Mouse (Mus musculus) adrenal gland, adult 8-10 months (tissue): Measurements from ENCODE around the gene Lrch4. TPM values are rescaled to one million over a fixed set of nuclear protein-coding genes. Genes with fewer than 3 reads are reported as not detected.
"Not testable (repeated sequence)": the region's sequence is repeated elsewhere in the genome, so short reads cannot be mapped to it uniquely, and the experiment has no call there.

ENCODE experiments used
- DNase-seq: peaks from one replicate; pipeline ENCODE4 v3.0.0; 2022
- total RNA-seq, 4 experiments: library from RNA; stranded (reverse); gene quantifications; 2 replicates each; pipeline ENCODE4 v1.2.4; 2022

Gene Lrch4
- total RNA-seq, 4 experiments from 2014 or later = 25.1 to 35.9 (median 31.4) TPM

GRCm38 (mm10) chr5:137613550-137613949, 15.4 kb upstream of the Lrch4 start, which contains the start of gene Pcolce:
TSS of gene Pcolce (minus strand) at chr5:137613784.
- peak; percentile 73 for DNase-seq

DNA sequence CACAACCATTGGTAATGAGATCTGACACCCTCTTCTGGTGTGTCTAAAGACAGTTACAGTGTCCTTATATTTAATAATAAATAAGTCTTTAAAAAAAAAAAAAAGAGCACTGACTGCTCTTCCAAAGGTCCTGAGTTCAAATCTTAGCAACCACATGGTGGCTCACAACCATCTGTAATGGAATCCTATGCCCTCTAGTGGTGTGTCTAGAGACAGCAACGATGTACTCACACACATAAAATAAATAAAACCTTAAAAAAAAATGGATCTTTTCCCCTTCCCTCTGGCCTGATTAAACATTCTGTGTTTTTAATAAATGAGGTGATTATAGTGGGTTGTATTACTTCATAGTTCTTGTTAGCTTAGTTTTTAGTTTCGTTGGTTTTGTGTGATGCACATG, 14.0 kb upstream of the Lrch4 start:
- DNase-seq = not testable (repeated sequence)

DNA sequence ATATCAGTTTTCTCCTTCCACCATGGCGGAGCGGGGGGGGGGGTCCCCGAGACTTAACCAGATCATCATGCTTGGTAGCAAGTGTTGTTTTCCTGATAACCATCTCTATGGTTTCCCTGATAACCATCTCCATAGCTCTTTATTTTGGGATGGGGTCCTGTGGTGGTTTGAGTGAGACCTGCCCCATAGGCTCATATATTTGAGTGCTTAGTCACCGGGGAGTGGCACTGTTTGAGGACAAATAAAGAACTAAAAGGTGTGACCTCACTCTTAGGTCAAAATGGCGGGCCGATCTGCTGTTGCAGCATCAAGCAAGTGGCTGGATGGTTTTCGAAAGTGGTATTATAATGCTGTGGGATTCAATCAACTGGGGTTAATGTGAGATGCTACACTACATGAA, 13.6 kb upstream of the Lrch4 start:
- DNase-seq = no peak

DNA sequence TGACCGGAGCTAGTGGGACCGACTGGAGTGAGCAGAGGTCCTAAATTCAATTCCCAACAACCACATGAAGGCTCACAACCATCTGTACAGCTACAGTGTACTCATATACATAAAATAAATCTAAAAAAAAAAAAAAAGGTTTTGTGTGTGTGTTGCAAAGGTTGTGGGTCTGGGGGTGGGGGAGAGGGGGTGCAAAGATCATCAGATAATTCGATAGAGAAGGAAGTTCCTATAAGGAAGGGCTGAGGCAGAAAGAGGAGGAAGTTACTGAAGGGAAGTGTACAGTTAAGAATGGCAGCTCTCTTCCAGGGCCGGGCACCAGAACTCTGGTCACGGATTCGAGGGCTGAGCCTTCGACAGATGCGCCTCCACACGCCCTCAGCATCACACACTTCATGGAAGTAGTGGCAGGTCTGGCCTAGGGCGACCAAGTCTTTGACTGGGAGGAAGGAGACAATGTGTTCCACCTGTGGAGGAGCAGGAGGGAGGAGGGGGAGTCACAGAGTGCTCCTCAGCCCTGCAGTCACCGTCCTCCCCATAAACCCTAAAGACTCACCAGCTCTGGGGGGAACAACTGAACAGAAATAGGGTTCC, 4.9 kb upstream of the Lrch4 start:
- DNase-seq = no peak

- DNase-seq = peak; percentile 63
Observed at GRCm38 (mm10) chr5:137627991-137628390, 930 bp upstream of the Lrch4 start.

DNA sequence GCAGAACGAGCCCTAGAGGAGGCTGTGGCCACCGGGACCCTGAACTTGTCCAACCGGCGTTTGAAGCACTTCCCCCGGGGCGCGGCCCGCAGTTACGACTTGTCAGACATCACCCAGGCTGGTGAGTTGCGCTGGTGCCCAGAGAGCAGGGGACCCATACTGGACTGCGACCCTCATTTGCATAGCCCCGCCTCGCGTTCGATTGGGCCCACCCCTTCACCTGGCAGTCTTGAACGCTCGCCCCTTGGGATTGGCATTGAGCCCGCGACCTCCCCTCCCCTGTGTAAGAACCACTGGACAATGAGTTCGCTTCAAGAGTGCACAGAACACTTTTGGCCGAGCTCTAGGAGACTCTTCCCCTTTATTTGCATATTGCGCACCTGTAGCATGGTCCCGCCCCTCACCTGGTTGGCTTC, 393 bp downstream of the Lrch4 start:
- no peak for DNase-seq

DNA sequence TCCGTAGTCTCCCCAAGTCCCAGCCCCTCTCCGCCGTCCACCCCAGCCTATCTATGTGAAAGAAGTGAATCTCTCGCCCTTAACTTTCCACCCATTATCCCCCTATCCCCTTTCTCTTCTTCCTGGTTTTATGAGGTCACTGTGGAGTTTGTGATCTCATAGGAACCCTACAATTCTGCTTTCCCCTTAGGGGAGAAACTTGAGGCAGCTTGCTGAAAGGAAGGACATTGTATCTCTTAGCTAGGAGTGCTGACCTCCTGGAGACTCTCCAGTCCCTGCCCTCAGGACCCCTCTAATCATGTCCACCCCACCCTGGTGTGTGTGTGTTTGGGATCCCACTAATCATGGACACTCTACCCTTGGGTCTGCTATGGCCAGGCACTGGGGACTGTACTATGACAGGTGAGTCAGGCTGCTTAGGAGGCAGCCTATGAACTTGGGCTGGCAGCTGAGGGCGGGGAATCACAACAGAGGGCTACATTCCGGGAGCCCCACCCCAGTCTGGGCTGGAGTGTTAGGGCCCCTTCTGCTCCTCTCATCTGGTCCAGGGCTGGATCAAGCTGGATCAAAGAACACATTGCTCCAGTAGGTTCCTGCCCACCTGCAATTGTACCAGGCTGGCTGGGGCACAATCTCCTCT, 1.1 kb downstream of the Lrch4 start:
- DNase-seq = no peak

DNA sequence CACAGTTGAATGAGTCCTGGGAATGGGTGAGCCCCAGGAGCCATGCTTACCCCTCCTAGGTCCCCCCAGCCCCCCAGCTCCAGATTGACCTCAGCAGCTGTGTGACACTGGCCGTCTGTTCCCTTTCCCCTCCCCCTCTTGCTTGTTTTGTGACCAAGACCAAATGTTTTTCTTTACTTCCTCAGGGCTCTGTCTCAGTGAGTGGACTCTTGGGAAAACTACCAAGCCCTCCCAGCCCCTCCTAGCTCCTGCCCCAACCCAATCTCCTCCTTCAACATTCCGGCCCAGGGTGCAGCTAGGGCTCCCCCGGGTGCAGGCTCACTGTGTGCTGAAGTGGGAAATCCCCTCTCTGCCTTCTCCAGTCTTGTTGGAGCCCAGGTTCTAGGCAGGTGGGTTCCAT, 1.7 kb downstream of the Lrch4 start:
- no peak for DNase-seq

DNA sequence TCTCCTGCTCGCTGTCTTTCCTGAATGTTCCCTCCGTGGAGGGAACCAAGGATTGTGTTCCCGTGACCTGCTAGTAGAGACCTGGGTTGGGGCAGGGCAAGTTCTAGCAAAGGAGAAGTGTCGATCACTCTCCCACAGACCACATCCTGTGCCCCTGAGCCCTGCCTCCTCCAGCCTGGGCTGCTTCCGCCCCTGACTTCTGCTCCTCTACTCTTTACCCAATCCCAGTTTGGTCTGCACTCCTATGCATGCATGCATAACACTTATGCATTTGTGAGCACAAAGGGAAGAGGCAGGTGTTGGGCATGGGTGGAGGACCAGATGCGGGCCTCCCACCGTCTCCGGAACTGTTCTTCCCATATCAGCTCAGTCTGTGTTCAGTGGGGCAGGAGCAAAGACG, 2.2 kb downstream of the Lrch4 start:
- DNase-seq = no peak

- no peak for DNase-seq
Observed at GRCm38 (mm10) chr5:137631591-137631990, 2.7 kb downstream of the Lrch4 start.

- no peak for DNase-seq
Observed at GRCm38 (mm10) chr5:137633397-137634084, 4.6 kb downstream of the Lrch4 start.

DNA sequence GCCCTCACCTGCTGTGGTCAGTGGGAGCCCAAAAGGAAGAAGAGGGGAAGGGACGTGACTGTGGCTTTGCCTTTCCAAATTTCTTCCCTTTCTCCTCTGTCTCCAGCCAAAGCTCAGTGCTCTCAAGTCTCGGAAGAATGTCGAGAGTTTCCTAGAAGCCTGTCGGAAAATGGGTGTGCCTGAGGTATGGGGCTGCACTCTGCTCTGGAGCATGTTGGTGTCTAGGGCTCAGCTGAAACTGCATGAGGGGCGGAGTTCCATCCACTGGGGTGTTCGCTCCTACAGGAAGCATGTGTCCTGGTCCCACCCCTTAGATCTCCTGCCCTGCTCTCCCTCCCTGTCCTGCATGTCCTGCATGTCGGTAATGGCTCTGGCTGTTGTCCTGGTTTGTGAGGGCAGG, 10.6 kb downstream of the Lrch4 start:
- no peak for DNase-seq

- DNase-seq = no peak
Observed at GRCm38 (mm10) chr5:137641054-137641453, 12.1 kb downstream of the Lrch4 start, which contains the start of gene Sap25. TSS of gene Sap25 (plus strand) at chr5:137641334.

DNA sequence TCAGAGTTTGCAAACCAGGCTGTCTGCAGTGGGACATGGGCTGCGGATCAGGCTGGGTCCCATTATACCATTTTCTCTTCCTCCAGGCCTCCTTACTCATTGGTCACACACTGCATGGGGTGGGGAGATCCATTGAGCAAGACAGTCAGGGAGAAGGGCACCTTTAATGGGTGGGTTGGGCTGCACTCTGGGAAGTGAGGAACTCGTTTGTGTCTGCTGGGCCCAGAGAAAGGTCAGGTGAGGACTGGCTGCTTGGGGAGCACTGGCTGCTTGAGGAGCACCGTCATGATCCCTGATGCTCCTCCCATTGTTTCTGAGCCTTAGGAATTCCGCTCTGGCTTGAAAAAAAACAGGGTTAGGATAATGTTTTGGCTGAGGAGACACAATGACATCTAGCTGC, 14.0 kb downstream of the Lrch4 start:
- DNase-seq = no peak

GRCm38 (mm10) chr5:137644484-137644883, 15.6 kb downstream of the Lrch4 start:
- DNase-seq = no peak

- no peak for DNase-seq
Observed at GRCm38 (mm10) chr5:137645091-137645651, 16.2 kb downstream of the Lrch4 start.

- no peak for DNase-seq
Observed at GRCm38 (mm10) chr5:137645652-137646091, 16.8 kb downstream of the Lrch4 start, which contains the start of gene Irs3. TSS of gene Irs3 (minus strand) at chr5:137645714.

GRCm38 (mm10) chr5:137647827-137648601, 19.1 kb downstream of the Lrch4 start:
- no peak for DNase-seq

- no peak for DNase-seq
Observed at GRCm38 (mm10) chr5:137649251-137649650, 20.3 kb downstream of the Lrch4 start.

DNA sequence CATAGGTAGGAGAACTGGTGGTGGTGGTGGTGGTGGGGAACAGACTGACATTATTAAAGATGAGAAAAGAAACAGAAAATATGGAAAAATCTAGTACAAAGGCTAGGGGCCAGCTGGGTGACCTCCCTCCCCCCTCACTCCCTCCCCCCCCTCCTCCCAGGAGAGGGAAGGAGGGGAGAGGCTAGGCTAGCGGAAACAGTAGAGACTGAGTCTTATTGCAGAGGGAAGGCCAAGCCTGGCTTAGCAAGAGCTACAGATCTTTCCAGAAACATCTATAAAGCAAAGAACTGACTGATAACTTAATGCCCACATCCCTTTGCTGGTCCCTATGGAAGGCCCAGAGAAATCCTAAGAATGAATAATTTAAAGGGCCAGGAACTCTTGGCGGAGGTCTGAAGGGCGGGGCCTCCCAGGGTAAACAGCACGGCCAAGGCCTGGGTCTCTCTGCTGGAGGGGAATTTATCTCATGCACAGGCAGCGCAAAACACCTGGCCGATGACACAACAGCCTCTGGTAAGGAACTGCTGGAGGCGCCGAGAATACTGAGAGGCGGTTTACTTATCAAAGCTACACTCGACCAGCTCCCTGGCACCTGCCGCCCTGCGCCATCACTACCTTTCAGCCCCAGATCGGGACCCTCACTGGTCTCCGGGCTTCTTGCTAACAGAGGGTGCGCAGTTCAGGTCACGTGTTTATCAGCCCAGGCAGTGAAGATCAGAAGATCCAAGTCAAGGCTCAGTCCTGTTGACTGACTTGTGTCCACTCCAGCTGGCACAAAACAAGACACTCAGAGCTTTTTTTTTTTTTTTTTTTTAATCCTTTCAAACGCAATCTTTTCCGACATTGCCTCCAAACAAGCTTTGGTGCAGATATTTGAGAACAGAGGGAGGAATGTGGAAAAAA, 21.0 kb downstream of the Lrch4 start:
- no peak for DNase-seq

DNA sequence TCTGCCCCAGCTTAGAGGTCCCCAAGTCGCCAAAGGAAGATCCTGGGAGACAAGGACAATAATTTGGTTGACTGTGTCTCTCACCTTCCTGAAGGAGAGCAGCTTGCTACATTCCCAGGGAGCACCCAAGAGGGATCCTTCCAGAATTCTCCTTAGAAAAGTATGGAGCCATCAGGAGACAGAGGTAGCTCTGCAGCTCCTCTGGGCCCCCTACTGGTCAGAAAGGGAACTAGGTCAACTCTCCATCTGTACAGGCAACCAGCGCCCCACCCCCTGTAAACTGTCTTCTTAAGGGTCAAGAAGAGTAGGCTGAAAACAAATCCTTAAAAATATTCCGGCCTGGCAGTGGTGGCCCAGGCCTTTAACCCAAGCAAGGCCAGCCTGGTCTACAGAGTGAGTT, 23.6 kb downstream of the Lrch4 start:
- DNase-seq = no peak
